Mouse (Mus musculus): ENCODE results near the gene 1600014C23Rik.

- TF ChIP-seq EP300 (IDR thresholded peaks at IDR 0.05), result no peak
- TF ChIP-seq CTCF (IDR thresholded peaks at IDR 0.05), result peak; percentile 99
Measured at GRCm38 (mm10) chr17:45723732-45724573, 9.7 kb downstream of the 1600014C23Rik start.

All from lung, postnatal 0 days (tissue).